Mouse (Mus musculus): ENCODE measurements around the gene Cdc20b. TPM values are rescaled to one million over a fixed set of nuclear protein-coding genes. Genes with fewer than 3 reads are reported as not detected.
A peak's percentile ranks its signal among the peaks of the same experiment; 100 is the strongest.

Gene Cdc20b
- polyA plus RNA-seq, 1 experiment from 2014 or later = not detected

- H3K4me3 ChIP-seq (ENCODE audit: low read depth, low read length) = peak overlapping the region; percentile 59
- 0% methylated on average over 4 of the region's 4 CpGs for WGBS (ENCODE audit: insufficient replicate concordance)
Measured at GRCm38 (mm10) chr13:113035852-113036251, 941 bp downstream of the Cdc20b start.

DNA sequence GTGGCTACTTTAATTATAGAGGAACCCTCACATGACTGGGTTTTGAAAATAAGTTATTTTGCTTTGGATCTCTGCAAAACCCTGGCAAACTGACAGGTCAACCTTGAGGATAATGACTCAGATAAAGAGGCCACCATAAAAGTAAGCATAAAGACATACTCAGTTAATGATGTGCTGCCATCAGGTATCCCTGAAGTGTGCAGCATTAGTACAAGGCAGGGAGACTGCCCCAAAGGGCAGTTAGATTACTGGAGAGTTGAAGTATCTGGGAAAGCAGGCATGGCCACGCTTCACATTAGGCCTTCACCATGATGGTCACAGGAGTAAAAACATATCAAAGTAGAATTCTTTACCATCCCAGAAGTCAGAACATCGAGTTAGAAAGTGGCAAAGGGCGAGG lies 10.0 kb downstream of the Cdc20b start:
- Histone ChIP-seq H3K36me3 (ENCODE audit: control insufficient read depth, insufficient read depth) (no peaks in the 10 kb centered on the region), H3K27ac (ENCODE audit: low read length) (no peak overlapping the region), H3K4me3 (ENCODE audit: low read depth, low read length) (no peak overlapping the region), H3K9ac (ENCODE audit: low read depth, low read length) (no peak overlapping the region), H3K27me3 (ENCODE audit: control insufficient read depth, insufficient read depth, low read depth, low read length) (peaks cover 4% of the 10 kb centered on the region), H3K4me1 (ENCODE audit: control insufficient read depth, low read depth, low read length) (no peaks in the 10 kb centered on the region), H3K4me2 (ENCODE audit: low read depth, low read length) (no peak overlapping the region), H3K9me3 (replicated peaks; ENCODE audit: control insufficient read depth, low read length) (no peaks in the 10 kb centered on the region)
- 47% methylated on average over 3 of the region's 3 CpGs for WGBS (ENCODE audit: insufficient replicate concordance)
- no peak for ATAC-seq (ENCODE audit: low read depth)

More at GRCm38 (mm10) chr13:113035852-113036251, 941 bp downstream of the Cdc20b start:
- peak; percentile 73 for ATAC-seq (ENCODE audit: low read depth)
- Histone ChIP-seq H3K9ac (ENCODE audit: low read depth, low read length) (no peak overlapping the region), H3K36me3 (ENCODE audit: control insufficient read depth, insufficient read depth) (no peaks in the 10 kb centered on the region), H3K4me1 (ENCODE audit: control insufficient read depth, low read depth, low read length) (peaks cover 7% of the 10 kb centered on the region), H3K27ac (ENCODE audit: low read length) (no peak overlapping the region), H3K27me3 (ENCODE audit: control insufficient read depth, insufficient read depth, low read depth, low read length) (peaks cover 62% of the 10 kb centered on the region), H3K4me2 (ENCODE audit: low read depth, low read length) (peak overlapping the region; percentile 85), H3K9me3 (replicated peaks; ENCODE audit: control insufficient read depth, low read length) (no peaks in the 10 kb centered on the region)

DNA sequence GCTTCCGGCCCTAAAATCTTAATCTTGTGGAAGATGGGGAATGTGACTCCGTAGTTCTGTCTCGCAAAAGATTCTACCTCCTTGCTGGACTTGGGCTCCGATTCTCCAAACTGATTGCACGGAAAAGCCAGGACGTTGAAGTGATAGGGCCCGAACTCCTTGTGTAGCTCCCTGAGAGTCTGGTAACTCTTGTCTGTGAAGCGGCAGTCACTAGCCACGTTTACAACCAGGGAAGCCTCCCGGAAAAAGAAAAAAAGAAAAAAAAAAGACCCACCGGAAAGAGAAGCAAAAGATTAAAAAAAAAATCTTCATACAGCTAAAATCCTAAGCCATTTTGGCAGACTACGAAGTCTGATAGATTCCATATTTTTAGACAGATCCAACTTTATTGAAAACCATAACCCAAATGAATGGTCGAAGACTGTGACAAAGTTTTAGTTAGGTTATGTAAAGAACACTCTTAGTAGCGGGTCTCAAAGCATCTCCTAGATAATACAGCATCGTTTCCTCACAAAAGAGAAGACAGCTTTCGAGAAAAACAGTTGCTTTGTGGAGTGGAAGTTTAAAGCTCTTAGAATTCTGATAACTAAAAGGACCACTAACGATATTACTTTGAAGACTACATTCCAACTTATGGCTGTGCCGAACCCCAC lies 10.7 kb downstream of the Cdc20b start:
- Histone ChIP-seq H3K9ac (ENCODE audit: low read depth, low read length) (no peak overlapping the region), H3K4me1 (ENCODE audit: control insufficient read depth, low read depth, low read length) (no peaks in the 10 kb centered on the region), H3K4me2 (ENCODE audit: low read depth, low read length) (no peak overlapping the region), H3K36me3 (ENCODE audit: control insufficient read depth, insufficient read depth) (no peaks in the 10 kb centered on the region), H3K4me3 (ENCODE audit: low read depth, low read length) (peak overlapping the region; percentile 7), H3K9me3 (replicated peaks; ENCODE audit: control insufficient read depth, low read length) (no peaks in the 10 kb centered on the region), H3K27me3 (ENCODE audit: control insufficient read depth, insufficient read depth, low read depth, low read length) (peaks cover 4% of the 10 kb centered on the region), H3K27ac (ENCODE audit: low read length) (no peak overlapping the region)
- no peak for ATAC-seq (ENCODE audit: low read depth)
- 33% methylated on average over 18 of the region's 18 CpGs for WGBS (ENCODE audit: insufficient replicate concordance)

DNA sequence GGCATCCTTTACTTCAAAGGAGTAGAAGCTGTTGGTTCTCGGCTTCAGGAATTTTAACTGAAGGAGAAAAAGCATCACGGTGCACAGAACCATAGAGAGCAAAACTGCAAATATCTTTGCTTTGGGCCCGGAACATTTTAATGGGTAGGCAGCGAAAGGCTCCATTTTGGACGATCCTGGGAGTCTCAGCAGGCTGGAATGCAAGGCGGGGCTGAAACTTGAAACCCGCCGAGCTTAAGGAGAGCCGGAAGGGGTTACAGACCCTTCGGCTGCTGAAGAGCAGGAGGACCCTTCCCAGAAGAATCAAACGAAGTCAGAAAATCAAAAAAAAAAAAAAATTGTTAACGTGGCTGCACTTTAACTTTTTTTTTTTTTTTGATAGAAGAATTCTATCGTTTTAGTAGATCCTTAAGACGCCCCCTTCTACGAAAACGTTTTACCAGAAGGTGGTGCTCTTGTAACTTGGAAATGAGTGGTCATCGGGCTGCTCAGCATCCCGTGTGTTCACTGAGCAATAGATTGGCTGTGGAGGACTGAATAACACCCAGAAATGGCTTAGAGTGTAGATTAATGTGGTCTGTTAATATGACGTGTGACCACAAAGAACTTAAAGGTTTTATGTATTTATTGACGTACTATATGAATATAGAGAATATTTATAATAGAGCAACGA lies 11.4 kb downstream of the Cdc20b start, which contains the start of gene Gpx8:
Gene Gpx8 (minus strand): TSS at position 200 of the 673 bp plus-strand sequence.
- H3K27ac ChIP-seq (ENCODE audit: low read length) = no peak within 1 kb of the TSS
- WGBS (ENCODE audit: insufficient replicate concordance) = 5% methylated on average over 21 of the region's 21 CpGs
- no peak within 1 kb of the TSS for H3K9ac ChIP-seq (ENCODE audit: low read depth, low read length)
- H3K4me3 ChIP-seq (ENCODE audit: low read depth, low read length) = peak within 1 kb of the TSS; percentile 7
- H3K27me3 ChIP-seq (ENCODE audit: control insufficient read depth, insufficient read depth, low read depth, low read length) = peaks cover 4% of the 10 kb centered on the region
- H3K4me2 ChIP-seq (ENCODE audit: low read depth, low read length) = no peak within 1 kb of the TSS
- no peak for ATAC-seq (ENCODE audit: low read depth)
- no peaks in the 10 kb centered on the region for H3K36me3 ChIP-seq (ENCODE audit: control insufficient read depth, insufficient read depth)
- no peaks in the 10 kb centered on the region for H3K4me1 ChIP-seq (ENCODE audit: control insufficient read depth, low read depth, low read length)
- no peaks in the 10 kb centered on the region for H3K9me3 ChIP-seq (replicated peaks; ENCODE audit: control insufficient read depth, low read length)

DNA sequence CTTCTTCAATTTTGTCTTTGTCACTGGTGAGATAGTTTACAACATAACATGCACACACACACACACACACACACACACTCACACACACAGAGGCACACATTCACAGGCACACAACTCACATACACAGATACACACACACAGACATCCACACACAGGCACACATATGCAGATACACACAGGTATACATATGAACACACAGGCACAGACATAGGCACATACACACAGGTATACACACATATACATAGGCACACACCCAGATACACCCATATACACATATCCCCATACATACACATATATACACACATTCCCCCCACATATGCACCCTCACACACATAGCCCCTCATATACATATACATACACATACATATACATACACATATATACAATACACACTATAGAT lies 12.1 kb downstream of the Cdc20b start:
- Histone ChIP-seq H3K36me3 (ENCODE audit: control insufficient read depth, insufficient read depth) (no peaks in the 10 kb centered on the region), H3K9ac (ENCODE audit: low read depth, low read length) (no peak overlapping the region), H3K4me2 (ENCODE audit: low read depth, low read length) (no peak overlapping the region), H3K4me1 (ENCODE audit: control insufficient read depth, low read depth, low read length) (no peaks in the 10 kb centered on the region), H3K9me3 (replicated peaks; ENCODE audit: control insufficient read depth, low read length) (no peaks in the 10 kb centered on the region), H3K4me3 (ENCODE audit: low read depth, low read length) (no peak overlapping the region), H3K27me3 (ENCODE audit: control insufficient read depth, insufficient read depth, low read depth, low read length) (peaks cover 4% of the 10 kb centered on the region), H3K27ac (ENCODE audit: low read length) (no peak overlapping the region)
- ATAC-seq (ENCODE audit: low read depth) = no peak

- no peaks in the 10 kb centered on the region for H3K4me1 ChIP-seq (ENCODE audit: control insufficient read depth, low read depth, low read length)
Measured at GRCm38 (mm10) chr13:113047647-113048046, 12.7 kb downstream of the Cdc20b start.

GRCm38 (mm10) chr13:113054230-113054629 lies 19.3 kb downstream of the Cdc20b start:
- no peak overlapping the region for H3K4me2 ChIP-seq (ENCODE audit: low read depth, low read length)
- no peak overlapping the region for H3K4me3 ChIP-seq (ENCODE audit: low read depth, low read length)
- H3K4me1 ChIP-seq (ENCODE audit: control insufficient read depth, low read depth, low read length) = no peaks in the 10 kb centered on the region
- no peaks in the 10 kb centered on the region for H3K27me3 ChIP-seq (ENCODE audit: control insufficient read depth, insufficient read depth, low read depth, low read length)
- peaks cover 4% of the 10 kb centered on the region for H3K9me3 ChIP-seq (replicated peaks; ENCODE audit: control insufficient read depth, low read length)
- 51% methylated on average over 8 of the region's 8 CpGs for WGBS (ENCODE audit: insufficient replicate concordance)
- H3K9ac ChIP-seq (ENCODE audit: low read depth, low read length) = no peak overlapping the region
- no peak for ATAC-seq (ENCODE audit: low read depth)
- H3K36me3 ChIP-seq (ENCODE audit: control insufficient read depth, insufficient read depth) = no peaks in the 10 kb centered on the region
- no peak overlapping the region for H3K27ac ChIP-seq (ENCODE audit: low read length)

More at GRCm38 (mm10) chr13:113047647-113048046, 12.7 kb downstream of the Cdc20b start:
- Histone ChIP-seq H3K27me3 (ENCODE audit: control insufficient read depth, insufficient read depth, low read depth, low read length) (peaks cover 4% of the 10 kb centered on the region), H3K9me3 (replicated peaks; ENCODE audit: control insufficient read depth, low read length) (no peaks in the 10 kb centered on the region), H3K36me3 (ENCODE audit: control insufficient read depth, insufficient read depth) (no peaks in the 10 kb centered on the region), H3K4me2 (ENCODE audit: low read depth, low read length) (no peak overlapping the region), H3K27ac (ENCODE audit: low read length) (no peak overlapping the region), H3K4me3 (ENCODE audit: low read depth, low read length) (no peak overlapping the region), H3K9ac (ENCODE audit: low read depth, low read length) (no peak overlapping the region)
- ATAC-seq (ENCODE audit: low read depth) = no peak
- 57% methylated on average over 3 of the region's 3 CpGs for WGBS (ENCODE audit: insufficient replicate concordance)

- WGBS (ENCODE audit: insufficient replicate concordance) = 40% methylated on average over 8 of the region's 8 CpGs
- Histone ChIP-seq H3K27ac (ENCODE audit: low read length) (no peak overlapping the region), H3K9ac (ENCODE audit: low read depth, low read length) (no peak overlapping the region), H3K36me3 (ENCODE audit: control insufficient read depth, insufficient read depth) (no peaks in the 10 kb centered on the region), H3K9me3 (replicated peaks; ENCODE audit: control insufficient read depth, low read length) (peaks cover 4% of the 10 kb centered on the region), H3K4me2 (ENCODE audit: low read depth, low read length) (no peak overlapping the region), H3K27me3 (ENCODE audit: control insufficient read depth, insufficient read depth, low read depth, low read length) (no peaks in the 10 kb centered on the region), H3K4me1 (ENCODE audit: control insufficient read depth, low read depth, low read length) (no peaks in the 10 kb centered on the region), H3K4me3 (ENCODE audit: low read depth, low read length) (no peak overlapping the region)
- ATAC-seq (ENCODE audit: low read depth) = no peak
Measured at GRCm38 (mm10) chr13:113055826-113056225, 20.9 kb downstream of the Cdc20b start.

- H3K27ac ChIP-seq (ENCODE audit: low read length) = no peak overlapping the region
- H3K36me3 ChIP-seq (ENCODE audit: control insufficient read depth, insufficient read depth) = no peaks in the 10 kb centered on the region
- H3K9me3 ChIP-seq (replicated peaks; ENCODE audit: control insufficient read depth, low read length) = no peaks in the 10 kb centered on the region; the same call in 1 of the 2 replicates
- no peak overlapping the region for H3K4me3 ChIP-seq (ENCODE audit: low read depth, low read length)
- no peak for ATAC-seq (ENCODE audit: low read depth)
- no peaks in the 10 kb centered on the region for H3K4me1 ChIP-seq (ENCODE audit: control insufficient read depth, low read depth, low read length)
- WGBS (ENCODE audit: insufficient replicate concordance) = 73% methylated on average over 6 of the region's 6 CpGs
- no peak overlapping the region for H3K9ac ChIP-seq (ENCODE audit: low read depth, low read length)
- H3K4me2 ChIP-seq (ENCODE audit: low read depth, low read length) = no peak overlapping the region
- H3K27me3 ChIP-seq (ENCODE audit: control insufficient read depth, insufficient read depth, low read depth, low read length) = no peaks in the 10 kb centered on the region
Measured at GRCm38 (mm10) chr13:113061746-113062145, 26.8 kb downstream of the Cdc20b start.

Measured in liver, embryonic 16.5 days (tissue).